Mouse (Mus musculus): ENCODE results near the gene Cda. TPM values are rescaled to one million over a fixed set of nuclear protein-coding genes. Genes with fewer than 3 reads are reported as not detected.

Cda gene
- polyA plus RNA-seq, 1 experiment from 2014 or later = 4.1 TPM

Small RNA genes lying within 50 kb of the gene (microRNA-seq; reads per million reads assigned to microRNA genes)
- gene Gm27646 = not detected
- gene Mir7019 = not detected

Other genes starting within 250 kb of the Cda start
- gene Hp1bp3, start 151.7 kb downstream of the Cda start, polyA plus RNA-seq (2014; fragmentation: Nextera tagmentation; extraction: Ambion mirVana) = 189 TPM in 2 replicates
- 1.3 and 1.4 TPM in 2 replicates for gene Sh2d5, start 117.6 kb downstream of the Cda start, polyA plus RNA-seq (2014; fragmentation: Nextera tagmentation; extraction: Ambion mirVana)
- 0.68 and 0.70 TPM in 2 replicates for gene Kif17, start 117.6 kb downstream of the Cda start, polyA plus RNA-seq (2014; fragmentation: Nextera tagmentation; extraction: Ambion mirVana)
- gene Ddost, start 63.3 kb downstream of the Cda start, polyA plus RNA-seq (2014; fragmentation: Nextera tagmentation; extraction: Ambion mirVana) = 258 and 272 TPM in 2 replicates
- gene Pink1, start 41.7 kb downstream of the Cda start, polyA plus RNA-seq (2014; fragmentation: Nextera tagmentation; extraction: Ambion mirVana) = 17.8 and 18.5 TPM in 2 replicates
- gene Fam43b, start 28.5 kb upstream of the Cda start, polyA plus RNA-seq (2014; fragmentation: Nextera tagmentation; extraction: Ambion mirVana) = not detected in 2 replicates
- gene Mul1, start 66.7 kb upstream of the Cda start, polyA plus RNA-seq (2014; fragmentation: Nextera tagmentation; extraction: Ambion mirVana) = 19.6 and 21.6 TPM in 2 replicates
- 0.99 and 1.0 TPM in 2 replicates for gene Camk2n1, start 86.3 kb upstream of the Cda start, polyA plus RNA-seq (2014; fragmentation: Nextera tagmentation; extraction: Ambion mirVana)